Mouse (Mus musculus) c-Kit-positive CD71-positive TER-119-positive erythroid progenitor cells, embryonic 14.5 days (primary cell): ENCODE results near the gene Zrsr1.

ENCODE experiments used
- DNase-seq: peaks from one replicate; pipeline ENCODE4 v3.0.0-alpha.2; 2013; ENCODE audit warnings: low spot score

Zrsr1 gene

GRCm38 (mm10) chr11:22972746-22973526, 1.1 kb downstream of the Zrsr1 start:
- DNase-seq, result peak; percentile 81

GRCm38 (mm10) chr11:22973599-22973998, 1.8 kb downstream of the Zrsr1 start:
- no peak for DNase-seq

GRCm38 (mm10) chr11:22978215-22978614, 6.4 kb downstream of the Zrsr1 start:
- no peak for DNase-seq

GRCm38 (mm10) chr11:22978711-22979110, 6.9 kb downstream of the Zrsr1 start:
- DNase-seq, result no peak

- DNase-seq, result no peak
Measured at GRCm38 (mm10) chr11:22979221-22979620, 7.4 kb downstream of the Zrsr1 start.

GRCm38 (mm10) chr11:22981041-22981440, 9.2 kb downstream of the Zrsr1 start:
- no peak for DNase-seq

GRCm38 (mm10) chr11:22981543-22981950, 9.7 kb downstream of the Zrsr1 start:
- no peak for DNase-seq

- peak; percentile 92 for DNase-seq
Measured at GRCm38 (mm10) chr11:22981984-22982757, 10.4 kb downstream of the Zrsr1 start, which contains the start of the genes Gm28048 and Commd1. Gm28048 (minus strand) TSS chr11:22982090. Commd1 (minus strand) TSS chr11:22982382.

- DNase-seq, result no peak
Measured at GRCm38 (mm10) chr11:22982846-22983245, 11.0 kb downstream of the Zrsr1 start.

- DNase-seq, result no peak
Measured at GRCm38 (mm10) chr11:22985510-22985909, 13.7 kb downstream of the Zrsr1 start.

GRCm38 (mm10) chr11:22987357-22987756, 15.6 kb downstream of the Zrsr1 start:
- no peak for DNase-seq

GRCm38 (mm10) chr11:22989786-22990185, 18.0 kb downstream of the Zrsr1 start:
- DNase-seq, result no peak

- peak; percentile 84 for DNase-seq
Measured at GRCm38 (mm10) chr11:22990393-22991126, 18.8 kb downstream of the Zrsr1 start, which contains the start of gene Cct4. Cct4 (plus strand) TSS chr11:22990519.

GRCm38 (mm10) chr11:22991218-22991835, 19.5 kb downstream of the Zrsr1 start:
- DNase-seq, result no peak

- DNase-seq, result no peak
Measured at GRCm38 (mm10) chr11:22994271-22994670, 22.5 kb downstream of the Zrsr1 start.

GRCm38 (mm10) chr11:22995461-22995860, 23.7 kb downstream of the Zrsr1 start:
- DNase-seq, result no peak

- peak; percentile 59 for DNase-seq
Measured at GRCm38 (mm10) chr11:22998308-22998707, 26.5 kb downstream of the Zrsr1 start.

- no peak for DNase-seq
Measured at GRCm38 (mm10) chr11:23005276-23005675, 33.5 kb downstream of the Zrsr1 start.

GRCm38 (mm10) chr11:23007166-23007480, 35.3 kb downstream of the Zrsr1 start:
- DNase-seq, result no peak

GRCm38 (mm10) chr11:23007481-23008180, 35.8 kb downstream of the Zrsr1 start, which contains the start of gene Fam161a:
Fam161a (plus strand) TSS chr11:23007531.
- peak; percentile 94 for DNase-seq

GRCm38 (mm10) chr11:23008181-23008823, 36.5 kb downstream of the Zrsr1 start:
- DNase-seq, result peak; percentile 79
